Mouse (Mus musculus) midbrain, embryonic 16.5 days (tissue): ENCODE measurements around the gene Ip6k1. TPM values are rescaled to one million over a fixed set of nuclear protein-coding genes. Genes with fewer than 3 reads are reported as not detected.

Experiments
- ATAC-seq: fragments of 200-750 bp; cut with Nextera tagmentation; 2 replicates; pipeline ENCODE4 v1.8.0; 2017; ENCODE audit warnings: moderate TSS enrichment
- H3K27ac ChIP-seq: fragments of 300-500 bp; sonication (generic); 2 replicates; pipeline ENCODE4 v1.5.1; 2014; ENCODE audit warnings: mild to moderate bottlenecking, low read length, mixed read lengths
- H3K27me3 ChIP-seq: fragments of 300-500 bp; sonication (generic); 2 replicates; pipeline ENCODE4 v1.6.1; 2014; ENCODE audit warnings: low read depth, low read length, mixed read lengths; ENCODE audit not compliant: control insufficient read depth, insufficient read depth
- H3K36me3 ChIP-seq: fragments of 300-500 bp; sonication (generic); 2 replicates; pipeline ENCODE4 v1.6.1; 2014; ENCODE audit warnings: mild to moderate bottlenecking, low read length, moderate library complexity, mixed read lengths; ENCODE audit not compliant: control insufficient read depth, insufficient read depth
- H3K4me1 ChIP-seq: fragments of 300-500 bp; sonication (generic); 2 replicates; pipeline ENCODE4 v1.6.1; 2014; ENCODE audit warnings: mild to moderate bottlenecking, low read length, mixed read lengths; ENCODE audit not compliant: control insufficient read depth, insufficient read depth
- H3K4me2 ChIP-seq: fragments of 300-500 bp; sonication (generic); 2 replicates; pipeline ENCODE4 v1.6.1; 2014; ENCODE audit warnings: mild to moderate bottlenecking, low read length, mixed read lengths
- H3K4me3 ChIP-seq: fragments of 300-500 bp; sonication (generic); 2 replicates; pipeline ENCODE4 v1.5.1; 2014; ENCODE audit warnings: low read depth, mild to moderate bottlenecking, low read length, moderate library complexity, mixed read lengths
- H3K9ac ChIP-seq: fragments of 300-500 bp; sonication (generic); 2 replicates; pipeline ENCODE4 v1.6.1; 2014; ENCODE audit warnings: low read depth, low read length, mixed read lengths
- H3K9me3 ChIP-seq: fragments of 300-500 bp; sonication (generic); replicated peaks from 2 replicates; pipeline ENCODE4 v1.6.1; 2014; ENCODE audit warnings: mild to moderate bottlenecking, low read length, mixed read lengths; ENCODE audit not compliant: control insufficient read depth, poor library complexity, severe bottlenecking
- WGBS: fragments of 180-500 bp; shearing (Covaris S2); extraction: QIAGEN DNeasy Blood & Tissue Kit; methylation state at CpG from one replicate; pipeline ENCODE4 v1.1.7; 2014; 5-methylcytosine and 5-hydroxymethylcytosine counted together
- polyA plus RNA-seq: library from polyadenylated mRNA; unstranded; fragments of >200 nt; fragmentation: Nextera tagmentation; extraction: Ambion mirVana; gene quantifications from 2 replicates; pipeline ENCODE4 v1.2.1, GENCODE M21; 2015

The Ip6k1 gene
- polyA plus RNA-seq, 1 experiment from 2014 or later: 118 TPM

DNA sequence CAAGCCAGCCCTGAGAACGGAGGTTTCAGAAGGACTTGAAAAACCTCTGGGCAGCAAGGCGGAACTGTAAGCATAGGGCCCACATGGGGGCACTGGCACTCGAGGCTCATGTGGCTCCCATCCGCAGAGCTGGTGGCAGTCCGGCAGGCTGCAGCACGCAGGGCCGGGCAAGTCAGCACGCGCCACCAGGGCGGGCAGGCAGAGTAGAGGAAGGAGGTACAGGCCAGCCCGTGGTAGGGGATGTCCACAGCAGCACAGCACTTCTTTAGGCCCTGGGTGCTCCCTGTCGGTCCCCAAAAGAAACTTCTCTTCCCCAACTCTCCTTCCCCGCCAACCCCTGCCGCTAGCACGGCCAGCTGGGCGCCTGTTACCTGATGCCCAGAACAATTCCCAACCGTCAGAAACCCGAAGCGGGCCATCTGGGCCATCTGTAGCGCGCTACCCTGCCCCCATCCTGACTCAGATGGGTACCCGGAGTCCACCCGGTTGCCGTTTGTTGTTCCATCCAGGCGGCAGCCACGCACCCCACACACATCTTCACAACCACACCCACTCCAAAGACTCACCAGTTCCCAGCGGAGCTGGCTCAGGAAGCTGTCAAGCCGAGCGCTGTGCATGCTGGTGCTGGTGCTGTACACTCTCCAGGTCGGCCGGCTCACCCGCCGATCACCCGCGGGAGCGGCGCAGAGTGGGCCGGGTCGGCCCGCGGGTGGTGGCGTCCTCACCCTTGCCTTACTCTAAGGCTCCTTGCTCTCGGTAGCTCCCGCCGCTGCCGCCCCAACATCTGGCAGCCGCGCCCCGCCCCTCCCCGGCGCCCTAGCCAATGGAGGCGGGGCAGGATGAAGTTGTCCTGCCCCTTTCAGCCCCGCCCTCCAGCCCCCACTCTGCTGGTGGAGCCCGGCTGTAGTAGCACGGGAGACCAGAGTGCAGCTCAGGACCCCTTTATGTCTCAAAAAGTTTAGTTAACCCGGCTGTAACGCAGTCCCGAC lies 16.9 kb upstream of the Ip6k1 start, which contains the start of gene Inka1:
Gene Inka1, minus strand, starts transcription at position 749 of the 989 bp plus-strand sequence.
- peak within 1 kb of the TSS; percentile 59 for H3K9ac ChIP-seq
- H3K4me1 ChIP-seq: peaks cover 10% of the 10 kb centered on the region
- H3K27ac ChIP-seq: peak within 1 kb of the TSS; percentile 53
- H3K4me2 ChIP-seq: peak within 1 kb of the TSS; percentile 89
- H3K36me3 ChIP-seq: no peaks in the 10 kb centered on the region
- peaks cover 7% of the 10 kb centered on the region for H3K27me3 ChIP-seq
- ATAC-seq: peak; percentile 79
- peak within 1 kb of the TSS; percentile 49 for H3K4me3 ChIP-seq
- WGBS: 1% methylated on average over 57 of the region's 58 CpGs
- no peaks in the 10 kb centered on the region for H3K9me3 ChIP-seq

GRCm38 (mm10) chr9:107986376-107986775 lies 15.9 kb upstream of the Ip6k1 start:
- H3K36me3 ChIP-seq: no peaks in the 10 kb centered on the region
- 10% methylated on average over 18 of the region's 18 CpGs for WGBS

DNA sequence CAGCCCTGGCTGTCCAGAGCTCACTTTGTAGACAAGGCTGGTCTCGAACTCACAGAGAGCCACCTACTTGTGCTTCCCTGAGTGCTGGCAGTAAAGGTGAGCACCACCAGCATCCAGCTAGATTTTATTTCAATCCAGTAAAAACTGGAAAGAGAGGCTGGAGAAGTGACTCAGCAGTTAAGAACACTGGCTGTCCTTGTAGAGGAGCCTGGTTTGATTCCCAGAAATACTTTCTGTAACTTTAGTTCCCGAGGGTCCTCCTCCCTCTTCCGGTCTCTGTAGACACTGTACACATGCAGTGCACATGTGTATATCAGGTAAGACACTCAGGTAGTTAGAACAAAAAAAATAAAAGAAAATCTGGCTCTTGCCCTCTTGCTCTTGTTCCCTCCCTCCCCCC lies 14.4 kb upstream of the Ip6k1 start:
- H3K9me3 ChIP-seq: no peaks in the 10 kb centered on the region
- no peak overlapping the region for H3K4me3 ChIP-seq
- H3K4me2 ChIP-seq: no peak overlapping the region
- H3K36me3 ChIP-seq: no peaks in the 10 kb centered on the region
- WGBS: 79% methylated on average over 3 of the region's 3 CpGs
- H3K4me1 ChIP-seq: peaks cover 10% of the 10 kb centered on the region
- no peak for ATAC-seq
- no peak overlapping the region for H3K9ac ChIP-seq
- H3K27me3 ChIP-seq: peaks cover 7% of the 10 kb centered on the region
- H3K27ac ChIP-seq: no peak overlapping the region

More at GRCm38 (mm10) chr9:107986376-107986775, 15.9 kb upstream of the Ip6k1 start:
- peak; percentile 52; the same call in 1 of the 2 replicates for ATAC-seq
- Histone ChIP-seq H3K9ac (no peak overlapping the region), H3K27ac (no peak overlapping the region), H3K4me3 (no peak overlapping the region), H3K9me3 (no peaks in the 10 kb centered on the region), H3K27me3 (peaks cover 7% of the 10 kb centered on the region), H3K4me1 (peaks cover 10% of the 10 kb centered on the region), H3K4me2 (peak overlapping the region; percentile 89)

DNA sequence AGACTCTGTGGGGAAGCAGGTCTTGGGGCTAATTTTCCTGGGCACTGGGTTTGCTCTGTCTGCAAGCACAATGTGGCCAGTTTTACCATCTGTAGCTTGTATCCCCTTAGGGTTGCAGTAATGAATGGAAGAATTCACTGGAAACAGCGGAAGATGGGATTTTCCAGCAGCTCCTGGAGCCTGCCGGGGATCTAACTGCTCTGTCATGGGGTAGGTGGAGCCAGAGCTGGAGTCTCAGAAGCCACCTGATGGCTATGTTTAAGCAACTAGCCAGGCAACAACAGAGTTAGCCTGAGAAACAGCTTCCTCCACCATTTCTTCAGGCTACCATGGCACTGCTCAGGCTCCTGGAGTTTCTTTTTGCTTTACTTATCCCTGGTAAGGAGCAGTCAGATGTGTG lies 10.1 kb upstream of the Ip6k1 start, which contains the start of gene Cdhr4:
Gene Cdhr4, plus strand, starts transcription at position 301 of the 400 bp plus-strand sequence.
- Histone ChIP-seq H3K27me3 (no peaks in the 10 kb centered on the region), H3K9ac (no peak within 1 kb of the TSS), H3K27ac (no peak within 1 kb of the TSS), H3K4me3 (no peak within 1 kb of the TSS), H3K9me3 (no peaks in the 10 kb centered on the region), H3K36me3 (no peaks in the 10 kb centered on the region), H3K4me1 (no peaks in the 10 kb centered on the region), H3K4me2 (no peak within 1 kb of the TSS)
- 67% methylated on average over 2 of the region's 2 CpGs for WGBS
- no peak for ATAC-seq

- WGBS: 81% methylated on average over 11 of the region's 11 CpGs
- ATAC-seq: no peak
- Histone ChIP-seq H3K9me3 (no peaks in the 10 kb centered on the region), H3K4me3 (no peak overlapping the region), H3K36me3 (no peaks in the 10 kb centered on the region), H3K27ac (no peak overlapping the region), H3K27me3 (no peaks in the 10 kb centered on the region), H3K4me1 (no peaks in the 10 kb centered on the region), H3K4me2 (no peak overlapping the region), H3K9ac (no peak overlapping the region)
Observed at GRCm38 (mm10) chr9:107993013-107993412, 9.3 kb upstream of the Ip6k1 start.

- no peak overlapping the region for H3K4me3 ChIP-seq
- H3K4me2 ChIP-seq: no peak overlapping the region
- no peaks in the 10 kb centered on the region for H3K4me1 ChIP-seq
- H3K9me3 ChIP-seq: no peaks in the 10 kb centered on the region
- WGBS: 74% methylated on average over 2 of the region's 2 CpGs
- H3K36me3 ChIP-seq: no peaks in the 10 kb centered on the region
- ATAC-seq: no peak
- no peaks in the 10 kb centered on the region for H3K27me3 ChIP-seq
- no peak overlapping the region for H3K9ac ChIP-seq
- no peak overlapping the region for H3K27ac ChIP-seq
Observed at GRCm38 (mm10) chr9:107994464-107994863, 7.8 kb upstream of the Ip6k1 start.

GRCm38 (mm10) chr9:107995513-107995912 lies 6.8 kb upstream of the Ip6k1 start:
- no peaks in the 10 kb centered on the region for H3K4me1 ChIP-seq
- ATAC-seq: no peak
- H3K9ac ChIP-seq: no peak overlapping the region
- H3K27me3 ChIP-seq: no peaks in the 10 kb centered on the region
- no peak overlapping the region for H3K4me2 ChIP-seq
- H3K4me3 ChIP-seq: no peak overlapping the region
- WGBS: 94% methylated on average over 21 of the region's 21 CpGs
- no peaks in the 10 kb centered on the region for H3K36me3 ChIP-seq
- H3K9me3 ChIP-seq: no peaks in the 10 kb centered on the region
- no peak overlapping the region for H3K27ac ChIP-seq

DNA sequence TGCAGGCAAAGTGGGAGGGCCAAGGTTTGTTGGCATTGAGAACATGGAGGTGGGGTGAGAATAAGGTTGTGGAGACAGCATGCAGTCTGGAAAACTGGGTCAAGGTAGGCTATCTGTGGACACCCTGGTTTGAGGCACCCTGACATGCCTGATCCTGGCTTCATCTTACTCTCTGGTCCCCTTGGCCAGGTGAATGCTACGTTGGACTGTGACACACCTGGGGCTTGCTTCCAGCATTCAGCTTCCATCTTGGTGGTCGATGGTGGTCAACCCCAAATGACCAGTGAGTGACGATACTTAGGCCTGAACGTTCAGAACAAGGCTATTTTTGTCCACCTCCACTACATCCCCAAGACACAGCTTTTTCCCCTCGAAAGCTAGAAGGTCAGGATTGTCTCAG lies 6.3 kb upstream of the Ip6k1 start, which contains the start of gene Gm20662:
Gene Gm20662, plus strand, starts transcription at position 301 of the 400 bp plus-strand sequence.
- ATAC-seq: no peak
- no peak within 1 kb of the TSS for H3K9ac ChIP-seq
- H3K27me3 ChIP-seq: no peaks in the 10 kb centered on the region
- H3K36me3 ChIP-seq: no peaks in the 10 kb centered on the region
- H3K4me2 ChIP-seq: no peak within 1 kb of the TSS
- H3K4me3 ChIP-seq: no peak within 1 kb of the TSS
- H3K9me3 ChIP-seq: no peaks in the 10 kb centered on the region
- H3K4me1 ChIP-seq: no peaks in the 10 kb centered on the region
- H3K27ac ChIP-seq: no peak within 1 kb of the TSS
- 90% methylated on average over 5 of the region's 5 CpGs for WGBS
